Mouse (Mus musculus) embryonic facial prominence, embryonic 11.5 days (tissue): ENCODE data around the gene Gm9837. TPM values are rescaled to one million over a fixed set of nuclear protein-coding genes. Genes with fewer than 3 reads are reported as not detected.

Experiments used
- ATAC-seq: fragments of 200-750 bp; cut with Nextera tagmentation; replicated peaks from 2 replicates; pipeline ENCODE4 v1.8.0; 2017; ENCODE audit warnings: low read depth; ENCODE audit not compliant: insufficient number of reproducible peaks, low FRiP score, low TSS enrichment
- DNase-seq: peaks from one replicate; pipeline ENCODE4 v3.0.0-alpha.2; 2015; ENCODE audit warnings: low spot score
- H3K27ac ChIP-seq: fragments of 300-500 bp; sonication (generic); replicated peaks from 2 replicates; pipeline ENCODE4 v1.5.1; 2014; ENCODE audit warnings: mild to moderate bottlenecking, low read depth, low read length, control low read depth
- H3K27me3 ChIP-seq: fragments of 300-500 bp; sonication (generic); 2 replicates; pipeline ENCODE4 v1.6.1; 2014; ENCODE audit warnings: mild to moderate bottlenecking, low read length, moderate library complexity, mixed read lengths; ENCODE audit not compliant: control insufficient read depth, insufficient read depth
- H3K36me3 ChIP-seq: fragments of 300-500 bp; sonication (generic); replicated peaks from 2 replicates; pipeline ENCODE4 v1.6.1; 2014; ENCODE audit warnings: low read depth, mild to moderate bottlenecking, low read length, moderate library complexity, mixed read lengths; ENCODE audit not compliant: control insufficient read depth, insufficient read depth
- H3K4me1 ChIP-seq: fragments of 300-500 bp; sonication (generic); 2 replicates; pipeline ENCODE4 v1.6.1; 2014; ENCODE audit warnings: low read length, mixed read lengths; ENCODE audit not compliant: control insufficient read depth, insufficient read depth
- H3K4me2 ChIP-seq: fragments of 300-500 bp; sonication (generic); 2 replicates; pipeline ENCODE4 v1.6.1; 2014; ENCODE audit warnings: low read depth, mild to moderate bottlenecking, control low read depth, low read length, moderate library complexity
- H3K4me3 ChIP-seq: fragments of 300-500 bp; sonication (generic); 2 replicates; pipeline ENCODE4 v1.5.1; 2014; ENCODE audit warnings: low read depth, low read length, control low read depth
- H3K9ac ChIP-seq: fragments of 300-500 bp; sonication (generic); replicated peaks from 2 replicates; pipeline ENCODE4 v1.6.1; 2014; ENCODE audit warnings: mild to moderate bottlenecking, control low read depth, low read length
- H3K9me3 ChIP-seq: fragments of 300-500 bp; sonication (generic); replicated peaks from 2 replicates; pipeline ENCODE4 v1.6.1; 2016; ENCODE audit warnings: mild to moderate bottlenecking, low read length, inconsistent platforms, mixed read lengths; ENCODE audit not compliant: control insufficient read depth
- WGBS: fragments of 180-500 bp; shearing (Covaris S2); extraction: QIAGEN DNeasy Blood & Tissue Kit; methylation state at CpG from one replicate; pipeline ENCODE4 v1.1.7; 2014; 5-methylcytosine and 5-hydroxymethylcytosine counted together
- polyA plus RNA-seq: library from polyadenylated mRNA; unstranded; fragments of >200 nt; fragmentation: Nextera tagmentation; extraction: Ambion mirVana; gene quantifications from 2 replicates; pipeline ENCODE4 v1.2.1, GENCODE M21; 2014

The Gm9837 gene
- polyA plus RNA-seq, 1 experiment from 2014 or later = not detected

- no peak for DNase-seq
- H3K27me3 ChIP-seq = peaks cover 8% of the 10 kb centered on the region
These were observed 2.4 kb upstream of the Gm9837 start for GRCm38 (mm10) chr11:53472709-53473108.

DNA sequence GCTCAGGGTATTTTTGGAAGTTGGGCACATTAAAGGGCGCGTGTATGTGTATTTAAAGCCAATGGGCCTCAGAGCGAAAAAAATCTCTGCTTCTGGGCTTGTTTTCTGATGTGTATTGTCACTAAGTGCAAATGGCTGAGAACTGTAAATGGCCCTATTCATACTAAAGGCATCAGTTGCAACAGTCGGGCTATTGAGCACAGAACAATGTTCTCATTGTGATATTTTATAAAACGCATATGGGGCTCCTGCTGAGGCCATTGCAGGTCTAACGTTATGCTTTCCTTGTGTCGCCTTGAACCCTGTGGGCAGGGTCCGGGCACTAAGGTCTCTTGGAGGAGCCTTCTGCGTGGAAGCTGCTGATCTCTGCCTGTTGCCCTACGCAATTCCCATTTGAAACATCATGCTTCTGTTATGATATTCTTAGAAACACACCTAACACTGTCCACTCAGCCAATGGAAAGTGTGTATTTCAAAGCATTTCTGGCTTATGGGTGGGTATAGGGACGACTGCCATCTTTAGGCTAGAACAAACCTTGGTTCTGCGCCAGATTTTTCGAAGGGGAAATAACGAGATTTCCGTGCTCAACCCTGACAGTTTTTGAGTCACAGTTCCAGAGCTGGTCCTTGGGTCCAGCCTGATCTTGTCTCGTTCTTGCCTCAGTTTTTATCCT lies 848 bp downstream of the Gm9837 start:
- Histone ChIP-seq H3K4me1 (no peaks in the 10 kb centered on the region), H3K27ac (no peak overlapping the region), H3K9me3 (no peaks in the 10 kb centered on the region), H3K36me3 (no peaks in the 10 kb centered on the region), H3K4me3 (no peak overlapping the region), H3K4me2 (no peak overlapping the region), H3K27me3 (peaks cover 32% of the 10 kb centered on the region), H3K9ac (no peak overlapping the region)
- no peak for DNase-seq
- no peak for ATAC-seq
- WGBS = 24% methylated on average over 16 of the region's 16 CpGs

More at GRCm38 (mm10) chr11:53472709-53473108, 2.4 kb upstream of the Gm9837 start:
- Histone ChIP-seq H3K9me3 (no peaks in the 10 kb centered on the region), H3K4me1 (no peaks in the 10 kb centered on the region), H3K36me3 (no peaks in the 10 kb centered on the region), H3K27ac (no peak overlapping the region), H3K4me3 (no peak overlapping the region), H3K4me2 (no peak overlapping the region), H3K9ac (no peak overlapping the region)
- ATAC-seq = no peak
- WGBS = 75% methylated on average over 3 of the region's 3 CpGs

DNA sequence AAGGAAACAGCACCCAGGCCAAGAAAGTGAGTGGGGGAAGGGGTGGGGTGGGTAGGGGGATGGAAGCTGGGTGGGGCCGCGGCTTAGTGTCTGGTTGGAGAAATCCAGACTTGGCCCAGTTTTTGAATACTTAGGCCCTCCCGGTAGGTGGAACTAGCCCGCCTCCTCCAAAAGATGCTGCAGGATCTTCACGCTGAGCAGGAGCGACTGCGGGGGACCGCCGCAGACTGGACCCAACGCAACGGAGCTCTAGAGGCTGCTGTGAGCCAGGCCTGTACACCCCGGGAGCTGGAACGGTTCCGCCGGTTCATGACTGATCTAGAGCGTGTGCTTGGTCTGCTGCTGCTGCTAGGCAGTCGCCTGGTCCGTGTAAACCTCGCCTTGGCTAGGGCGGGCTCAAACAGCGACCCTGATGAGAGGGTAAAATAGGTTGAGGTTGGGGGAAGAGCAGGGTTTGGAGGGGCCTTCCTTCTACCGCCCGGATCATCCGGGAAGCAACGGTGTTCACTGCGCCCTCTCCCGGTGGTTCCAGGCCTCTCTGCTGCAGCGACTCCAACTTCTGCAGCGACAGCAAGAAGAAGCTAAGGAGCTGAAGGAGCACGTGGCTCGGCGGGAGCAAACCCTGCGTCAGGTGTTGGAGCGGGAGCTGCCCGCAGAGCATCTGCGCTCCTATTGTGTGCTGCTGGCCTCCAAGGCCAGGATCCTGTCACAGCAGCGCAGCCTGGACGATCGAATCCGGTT lies 3.9 kb downstream of the Gm9837 start:
- no peaks in the 10 kb centered on the region for H3K9me3 ChIP-seq
- H3K27ac ChIP-seq = no peak overlapping the region
- ATAC-seq (peak; percentile 19), DNase-seq (peak; percentile 90)
- no peak overlapping the region for H3K4me3 ChIP-seq
- H3K36me3 ChIP-seq = no peaks in the 10 kb centered on the region
- 5% methylated on average over 40 of the region's 40 CpGs for WGBS
- H3K4me2 ChIP-seq = peak overlapping the region; percentile 45
- H3K4me1 ChIP-seq = peaks cover 7% of the 10 kb centered on the region; the same call in 1 of the 2 replicates
- H3K27me3 ChIP-seq = peaks cover 57% of the 10 kb centered on the region
- H3K9ac ChIP-seq = peak overlapping the region; percentile 32; the same call in 1 of the 2 replicates

DNA sequence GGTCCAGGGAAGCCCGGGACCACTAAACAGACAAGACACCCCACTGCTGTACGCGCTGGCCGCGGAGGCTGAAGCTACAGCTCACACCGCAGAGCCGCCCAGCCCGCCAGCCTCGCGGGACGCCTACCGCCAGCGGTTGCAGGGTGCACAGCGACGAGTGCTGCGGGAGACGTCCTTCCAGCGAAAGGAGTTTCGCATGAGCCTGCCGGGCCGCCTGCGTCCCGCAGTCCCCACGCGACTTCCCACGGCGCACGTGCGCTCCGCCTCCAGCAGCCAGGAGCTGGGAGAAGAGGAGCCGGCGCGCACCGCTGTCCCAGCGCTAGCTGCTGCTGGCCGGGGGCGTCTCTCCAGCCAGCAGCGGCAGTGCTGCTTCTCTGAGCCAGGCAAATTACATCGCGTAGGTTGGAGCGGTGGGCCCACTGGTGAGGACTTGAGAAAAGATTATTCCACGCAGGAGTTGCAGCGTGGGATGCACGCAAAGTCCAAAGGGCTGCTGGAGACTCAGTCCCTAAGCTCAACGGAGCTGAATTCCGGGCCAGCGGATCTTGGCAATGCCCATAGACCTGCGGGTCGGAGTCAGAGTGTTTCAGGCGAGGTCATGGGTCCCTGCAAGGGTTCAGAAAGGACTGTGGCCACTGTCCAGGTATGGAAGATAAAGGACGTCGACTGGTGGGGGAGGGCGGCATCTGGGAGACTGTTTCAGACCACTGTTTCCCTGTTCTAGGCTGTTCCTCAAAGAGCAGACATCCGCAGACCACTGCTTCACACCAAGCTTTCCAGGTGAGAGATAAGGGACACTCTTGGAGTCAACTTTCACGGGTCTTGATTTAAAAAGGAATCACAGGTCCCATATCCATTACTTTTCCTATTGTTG lies 6.5 kb downstream of the Gm9837 start:
- Histone ChIP-seq H3K27ac (no peak overlapping the region), H3K4me1 (peaks cover 7% of the 10 kb centered on the region; the same call in 1 of the 2 replicates), H3K9me3 (no peaks in the 10 kb centered on the region), H3K4me3 (peak overlapping the region; percentile 39), H3K27me3 (peaks cover 52% of the 10 kb centered on the region), H3K36me3 (no peaks in the 10 kb centered on the region), H3K9ac (peak overlapping the region; percentile 43; the same call in 1 of the 2 replicates), H3K4me2 (peak overlapping the region; percentile 94)
- 6% methylated on average over 55 of the region's 55 CpGs for WGBS
- ATAC-seq (no peak), DNase-seq (peak; percentile 48)

DNA sequence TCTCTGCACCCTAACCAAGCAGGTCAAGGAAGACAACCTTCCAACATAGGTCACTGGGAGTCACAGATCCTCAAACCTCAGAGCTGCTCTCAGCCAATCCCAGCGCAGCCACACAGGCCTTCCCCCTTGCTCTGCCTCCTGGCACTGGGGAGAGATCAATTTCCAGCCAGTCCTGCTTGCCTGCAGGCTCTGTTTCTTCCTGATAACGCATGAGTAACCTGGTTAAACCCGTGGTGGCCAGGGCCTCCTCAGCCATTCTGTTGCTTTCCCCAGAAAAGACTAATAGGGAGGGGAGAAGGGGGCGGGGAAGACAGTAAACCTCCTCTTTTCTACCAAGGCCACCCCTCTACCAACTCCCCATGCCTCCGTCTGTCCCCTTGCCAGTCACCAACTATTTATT lies 8.6 kb downstream of the Gm9837 start:
- Histone ChIP-seq H3K4me3 (no peak overlapping the region), H3K4me2 (no peak overlapping the region), H3K27me3 (peaks cover 50% of the 10 kb centered on the region), H3K4me1 (peaks cover 7% of the 10 kb centered on the region; the same call in 1 of the 2 replicates), H3K36me3 (no peaks in the 10 kb centered on the region), H3K9ac (no peak overlapping the region), H3K9me3 (no peaks in the 10 kb centered on the region), H3K27ac (no peak overlapping the region)
- 18% methylated on average over 5 of the region's 5 CpGs for WGBS
- DNase-seq = no peak
- ATAC-seq = no peak

DNA sequence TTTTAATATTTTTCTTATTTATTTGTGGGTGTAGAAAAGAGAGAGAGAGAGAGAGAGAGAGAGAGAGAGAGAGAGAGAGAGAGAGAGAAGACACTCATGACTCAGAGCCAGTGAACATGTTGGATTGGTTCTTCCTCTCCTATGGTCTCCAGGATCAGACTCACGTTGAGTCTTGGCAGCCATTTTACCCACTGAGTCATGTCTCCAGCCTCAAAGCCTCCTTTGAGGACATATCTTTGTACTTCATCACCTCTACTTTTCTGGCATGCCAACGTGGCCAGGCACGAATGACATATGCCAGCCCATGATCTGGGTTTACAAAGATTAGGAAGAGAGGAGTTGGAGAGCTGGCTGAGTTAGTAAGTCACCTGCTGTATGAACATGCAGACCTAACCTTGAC lies 10.1 kb downstream of the Gm9837 start:
- no peak for ATAC-seq
- H3K4me3 ChIP-seq = no peak overlapping the region
- no peak for DNase-seq
- H3K36me3 ChIP-seq = no peaks in the 10 kb centered on the region
- no peak overlapping the region for H3K4me2 ChIP-seq
- H3K27me3 ChIP-seq = peaks cover 41% of the 10 kb centered on the region
- peaks cover 7% of the 10 kb centered on the region; the same call in 1 of the 2 replicates for H3K4me1 ChIP-seq
- WGBS = 81% methylated on average over 3 of the region's 3 CpGs
- no peaks in the 10 kb centered on the region for H3K9me3 ChIP-seq
- H3K27ac ChIP-seq = no peak overlapping the region
- no peak overlapping the region for H3K9ac ChIP-seq

DNA sequence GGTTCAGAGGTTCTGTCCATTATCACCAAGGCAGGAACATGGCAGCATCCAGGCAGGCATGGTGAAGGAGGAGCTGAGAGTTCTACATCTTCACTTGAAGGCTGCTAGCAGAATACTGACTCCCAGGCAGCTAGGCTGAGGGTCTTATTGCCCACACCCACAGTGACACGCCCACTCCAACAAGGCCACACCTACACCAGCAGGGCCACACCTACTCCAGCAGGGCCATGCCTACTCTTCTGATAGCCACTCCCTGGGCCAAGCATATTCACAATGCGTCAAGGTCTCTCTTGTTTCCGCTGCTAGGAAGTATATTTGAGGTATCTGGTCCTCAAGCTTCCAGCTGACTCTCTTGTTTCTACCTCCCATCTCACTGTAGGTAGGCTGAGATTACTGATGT lies 11.3 kb downstream of the Gm9837 start:
- no peak for DNase-seq
- WGBS = 63% methylated on average over 3 of the region's 3 CpGs
- H3K27ac ChIP-seq = no peak overlapping the region
- no peak overlapping the region for H3K4me3 ChIP-seq
- no peak overlapping the region for H3K4me2 ChIP-seq
- ATAC-seq = no peak
- H3K4me1 ChIP-seq = peaks cover 7% of the 10 kb centered on the region; the same call in 1 of the 2 replicates
- no peaks in the 10 kb centered on the region for H3K36me3 ChIP-seq
- H3K9me3 ChIP-seq = no peaks in the 10 kb centered on the region
- peaks cover 29% of the 10 kb centered on the region for H3K27me3 ChIP-seq
- no peak overlapping the region for H3K9ac ChIP-seq
